ENCODE assay signal across 13 mouse cellular contexts in the genomic region with DNA sequence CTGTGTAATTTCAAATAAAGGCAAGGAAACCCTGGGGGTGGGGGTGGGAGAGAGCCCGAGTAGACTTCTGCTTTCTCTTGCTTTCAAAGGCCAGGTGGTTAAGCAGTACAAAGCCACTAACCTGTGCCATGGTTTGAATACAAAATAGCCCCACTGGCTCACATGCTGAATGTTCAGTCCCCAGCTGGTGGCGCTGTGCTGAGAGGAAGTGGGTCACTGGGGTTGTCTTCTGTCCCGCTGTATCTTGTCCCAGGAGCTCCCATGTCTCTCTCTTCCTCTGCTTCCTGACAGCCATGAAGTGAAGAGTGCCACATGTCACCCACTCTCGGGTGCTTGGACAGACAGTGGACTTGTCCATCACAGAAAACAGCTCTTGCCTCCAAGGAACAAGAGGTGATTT. TPM values are rescaled to one million over a fixed set of nuclear protein-coding genes. Genes with fewer than 3 reads are reported as not detected.
DNase-seq lines count a peak whose midpoint lies in the region; ATAC-seq and TF ChIP-seq lines count a peak whose summit lies in the region.
"Had no signal": no experiment of that assay in that cellular context is flagged by ENCODE, and none has a peak within 500 bp of the region (broad histone marks: within the 10 kb centered on the region; RNA-seq: fewer than 3 reads in every experiment).

No protein-coding gene starts in this region.

- no peak overlapping the region for H3K27ac ChIP-seq in intestine, postnatal 0 days (ENCODE audit: low read depth, low read length)
- H3K27ac ChIP-seq in intestine, embryonic 16.5 days (ENCODE audit: low read length), result no peak overlapping the region
- H3K27ac ChIP-seq in bone marrow macrophage, adult 2 months (ENCODE audit: insufficient read depth, low read depth, low read length), result no peak overlapping the region
- no peak overlapping the region for H3K27ac ChIP-seq in neural tube, embryonic 15.5 days (replicated peaks)
- H3K27ac ChIP-seq: macrophage; stomach, postnatal 0 days had no signal

- H3K4me3 ChIP-seq in intestine, postnatal 0 days (ENCODE audit: low read depth, low read length), result no peak overlapping the region
- H3K4me3 ChIP-seq in intestine, embryonic 16.5 days (ENCODE audit: low read length), result no peak overlapping the region
- H3K4me3 ChIP-seq in bone marrow macrophage, adult 2 months (ENCODE audit: insufficient read depth, low read length), result no peak overlapping the region
- H3K4me3 ChIP-seq in neural tube, embryonic 15.5 days (replicated peaks), result no peak overlapping the region

- WGBS in intestine, postnatal 0 days, result 43% methylated on average over 4 of the region's 4 CpGs
- 48% methylated on average over 4 of the region's 4 CpGs for WGBS in intestine, embryonic 16.5 days
- 34% methylated on average over 4 of the region's 4 CpGs for WGBS in neural tube, embryonic 15.5 days

- H3K36me3 ChIP-seq in intestine, postnatal 0 days (ENCODE audit: control insufficient read depth, insufficient read depth), result no peaks in the 10 kb centered on the region
- no peaks in the 10 kb centered on the region for H3K36me3 ChIP-seq in intestine, embryonic 16.5 days (ENCODE audit: control insufficient read depth, insufficient read depth, low read length)
- no peaks in the 10 kb centered on the region for H3K36me3 ChIP-seq in neural tube, embryonic 15.5 days

- TF ChIP-seq POLR2A in bone marrow macrophage, adult 2 months (IDR thresholded peaks at IDR 0.05; ENCODE audit: borderline replicate concordance, low read depth, low read length), result no peak

- H3K27me3 ChIP-seq in intestine, postnatal 0 days (replicated peaks; ENCODE audit: control insufficient read depth, insufficient read depth, low read length), result no peaks in the 10 kb centered on the region
- H3K27me3 ChIP-seq in intestine, embryonic 16.5 days (replicated peaks; ENCODE audit: control insufficient read depth, insufficient read depth, low read length), result no peaks in the 10 kb centered on the region
- no peaks in the 10 kb centered on the region for H3K27me3 ChIP-seq in neural tube, embryonic 15.5 days (replicated peaks)

- 0 out of 2 replicates have a peak, but pooled peaks cover 4% of the 10 kb centered on the region for H3K4me1 ChIP-seq in intestine, postnatal 0 days (replicated peaks; ENCODE audit: control insufficient read depth, insufficient read depth, low read length)
- no peaks in the 10 kb centered on the region; the same call in 1 of the 2 replicates for H3K4me1 ChIP-seq in intestine, embryonic 16.5 days (ENCODE audit: control insufficient read depth, insufficient read depth, low read length)
- H3K4me1 ChIP-seq in bone marrow macrophage, adult 2 months (ENCODE audit: control insufficient read depth, insufficient read depth, low read length), result no peaks in the 10 kb centered on the region; the same call in 1 of the 2 replicates
- H3K4me1 ChIP-seq in neural tube, embryonic 15.5 days, result 0 out of 2 replicates have a peak, but pooled peaks cover 2% of the 10 kb centered on the region

- H3K9ac ChIP-seq in intestine, postnatal 0 days (ENCODE audit: low read depth, low read length), result no peak overlapping the region
- no peak overlapping the region for H3K9ac ChIP-seq in intestine, embryonic 16.5 days (ENCODE audit: low read depth, low read length)
- H3K9ac ChIP-seq in neural tube, embryonic 15.5 days (replicated peaks), result no peak overlapping the region

- no peak for ATAC-seq in intestine, postnatal 0 days
- no peak for ATAC-seq in intestine, embryonic 16.5 days
- no peak for ATAC-seq in neural tube, embryonic 15.5 days (ENCODE audit: low FRiP score)

- peak; percentile 50 for TF ChIP-seq CTCF in intestine, postnatal 0 days (IDR thresholded peaks at IDR 0.05; ENCODE audit: low read depth)
- peak; percentile 20; the same call in 1 of the 2 replicates for TF ChIP-seq CTCF in bone marrow macrophage, adult 2 months (IDR thresholded peaks at IDR 0.05; ENCODE audit: low read depth, low read length)

- DNase-seq in CD8-positive naive resting alpha-beta T cell, adult 2 months (ENCODE audit: low read depth in 2 of 2, low spot score in 2 of 2), result peak; percentile 43 to 64
- peak; percentile 33 to 47 for DNase-seq in spleen, postnatal 14 days (ENCODE audit: low spot score in 2 of 2)
- DNase-seq in cerebellum, adult 9-11 months, result no peak
- no peak for DNase-seq in adrenal gland, adult 18-20 months (ENCODE audit: low spot score in 2 of 2)
- DNase-seq: cerebellum, adult 11 months; heart, adult 18-20 months; layer of hippocampus, postnatal 36 days had no signal

- no peaks in the 10 kb centered on the region for H3K9me3 ChIP-seq in intestine, postnatal 0 days (ENCODE audit: control insufficient read depth)
- H3K9me3 ChIP-seq in intestine, embryonic 16.5 days (ENCODE audit: control insufficient read depth, low read length), result no peaks in the 10 kb centered on the region
- H3K9me3 ChIP-seq in neural tube, embryonic 15.5 days (replicated peaks), result no peaks in the 10 kb centered on the region

- H3K4me2 ChIP-seq in intestine, postnatal 0 days (replicated peaks; ENCODE audit: low read depth), result no peak overlapping the region
- H3K4me2 ChIP-seq in intestine, embryonic 16.5 days (ENCODE audit: low read depth, low read length), result no peak overlapping the region
- H3K4me2 ChIP-seq in neural tube, embryonic 15.5 days, result no peak overlapping the region

RNA-seq across cellular contexts. Expression of gene Gch1, which starts 4.9 kb away (rescaled TPM):
- 33.5 and 37.1 TPM in 2 replicates for polyA plus RNA-seq in intestine, postnatal 0 days (2015; fragmentation: Nextera tagmentation; extraction: Ambion mirVana)
- 11.1 and 13.3 TPM in 2 replicates for polyA plus RNA-seq in intestine, embryonic 16.5 days (2015; fragmentation: Nextera tagmentation; extraction: Ambion mirVana)
- 10.0 and 12.9 TPM in 2 replicates for polyA plus RNA-seq in bone marrow macrophage, adult 2 months (2012; ENCODE audit: insufficient read depth, insufficient read length, missing spikeins)
- total RNA-seq in adrenal gland, adult 18-20 months (2021), result 100 to 1,000 TPM in 1 of 2 experiments, 10 to 100 TPM in 1; 72.7 to 115 TPM
- 2.5 and 4.7 TPM in 2 replicates for polyA plus RNA-seq in neural tube, embryonic 15.5 days (2015; fragmentation: Nextera tagmentation; extraction: Ambion mirVana)

Comparison
In these comparisons a context has a peak if more than half of its experiments do, and no peak if none do; other contexts are left out.
1. DNase-seq: peak in CD8-positive naive resting alpha-beta T cell, adult 2 months (2 of 2) and spleen, postnatal 14 days (2 of 2); none in cerebellum, adult 9-11 months (single experiment) and adrenal gland, adult 18-20 months (0 of 2).